Mouse (Mus musculus): ENCODE results near the gene Slk. TPM values are rescaled to one million over a fixed set of nuclear protein-coding genes. Genes with fewer than 3 reads are reported as not detected.

The Slk gene
- polyA plus RNA-seq, 1 experiment from 2014 or later = 12.5 TPM

DNA sequence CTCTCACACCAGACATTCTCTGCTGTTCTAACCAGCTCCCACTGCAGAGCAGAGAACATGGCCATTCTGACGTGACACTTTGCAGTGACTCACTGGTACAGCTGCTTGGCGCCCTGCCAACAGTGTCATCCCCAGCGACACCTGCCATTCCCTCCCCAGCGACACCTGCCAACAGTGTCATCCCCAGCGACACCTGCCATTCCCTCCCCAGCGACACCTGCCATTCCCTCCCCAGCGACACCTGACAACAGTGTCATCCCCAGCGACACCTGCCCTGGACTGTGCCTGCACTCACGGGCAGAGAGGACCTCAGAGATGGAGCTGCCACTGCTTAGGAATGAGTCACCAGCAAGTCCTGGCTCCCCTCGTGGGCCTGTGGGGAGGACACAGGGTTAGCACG lies 75.4 kb downstream of the Slk start:
- Histone ChIP-seq H3K27ac (ENCODE audit: low read length) (no peak overlapping the region), H3K4me3 (ENCODE audit: low read length) (no peak overlapping the region), H3K4me1 (ENCODE audit: control insufficient read depth, insufficient read depth, low read length) (peaks cover 9% of the 10 kb centered on the region), H3K27me3 (ENCODE audit: control insufficient read depth, insufficient read depth, low read length) (no peaks in the 10 kb centered on the region), H3K4me2 (ENCODE audit: low read depth, low read length) (no peak overlapping the region), H3K36me3 (ENCODE audit: control insufficient read depth, insufficient read depth) (no peaks in the 10 kb centered on the region), H3K9ac (ENCODE audit: low read length) (no peak overlapping the region), H3K9me3 (replicated peaks; ENCODE audit: control insufficient read depth, low read length) (no peaks in the 10 kb centered on the region)
- ATAC-seq (replicated peaks; ENCODE audit: extremely low read depth, insufficient read depth, low FRiP score) = no peak
- WGBS = 57% methylated on average over 11 of the region's 11 CpGs

GRCm38 (mm10) chr19:47658914-47659535 lies 79.5 kb downstream of the Slk start:
- Histone ChIP-seq H3K4me3 (ENCODE audit: low read length) (no peak overlapping the region), H3K9me3 (replicated peaks; ENCODE audit: control insufficient read depth, low read length) (no peaks in the 10 kb centered on the region), H3K27ac (ENCODE audit: low read length) (peak overlapping the region; percentile 69), H3K9ac (ENCODE audit: low read length) (peak overlapping the region; percentile 64), H3K4me1 (ENCODE audit: control insufficient read depth, insufficient read depth, low read length) (peaks cover 9% of the 10 kb centered on the region), H3K36me3 (ENCODE audit: control insufficient read depth, insufficient read depth) (no peaks in the 10 kb centered on the region), H3K4me2 (ENCODE audit: low read depth, low read length) (peak overlapping the region; percentile 34; the same call in 1 of the 2 replicates), H3K27me3 (ENCODE audit: control insufficient read depth, insufficient read depth, low read length) (no peaks in the 10 kb centered on the region)
- ATAC-seq (replicated peaks; ENCODE audit: extremely low read depth, insufficient read depth, low FRiP score) = peak; percentile 82
- WGBS = 11% methylated on average over 5 of the region's 5 CpGs

- Histone ChIP-seq H3K36me3 (ENCODE audit: control insufficient read depth, insufficient read depth) (no peaks in the 10 kb centered on the region), H3K4me1 (ENCODE audit: control insufficient read depth, insufficient read depth, low read length) (peaks cover 9% of the 10 kb centered on the region), H3K4me3 (ENCODE audit: low read length) (no peak overlapping the region), H3K9me3 (replicated peaks; ENCODE audit: control insufficient read depth, low read length) (no peaks in the 10 kb centered on the region), H3K9ac (ENCODE audit: low read length) (no peak overlapping the region), H3K27me3 (ENCODE audit: control insufficient read depth, insufficient read depth, low read length) (no peaks in the 10 kb centered on the region), H3K27ac (ENCODE audit: low read length) (no peak overlapping the region), H3K4me2 (ENCODE audit: low read depth, low read length) (no peak overlapping the region)
- no peak for ATAC-seq (replicated peaks; ENCODE audit: extremely low read depth, insufficient read depth, low FRiP score)
- 79% methylated on average over 9 of the region's 9 CpGs for WGBS
These were observed 80.4 kb downstream of the Slk start for GRCm38 (mm10) chr19:47659765-47660408.

GRCm38 (mm10) chr19:47667601-47668000 lies 88.1 kb downstream of the Slk start:
- Histone ChIP-seq H3K4me3 (ENCODE audit: low read length) (no peak overlapping the region), H3K4me1 (ENCODE audit: control insufficient read depth, insufficient read depth, low read length) (peaks cover 3% of the 10 kb centered on the region; the same call in 1 of the 2 replicates), H3K36me3 (ENCODE audit: control insufficient read depth, insufficient read depth) (no peaks in the 10 kb centered on the region), H3K27me3 (ENCODE audit: control insufficient read depth, insufficient read depth, low read length) (no peaks in the 10 kb centered on the region), H3K9me3 (replicated peaks; ENCODE audit: control insufficient read depth, low read length) (no peaks in the 10 kb centered on the region), H3K4me2 (ENCODE audit: low read depth, low read length) (no peak overlapping the region), H3K27ac (ENCODE audit: low read length) (no peak overlapping the region), H3K9ac (ENCODE audit: low read length) (no peak overlapping the region)
- 51% methylated on average over 8 of the region's 8 CpGs for WGBS
- ATAC-seq (replicated peaks; ENCODE audit: extremely low read depth, insufficient read depth, low FRiP score) = no peak

GRCm38 (mm10) chr19:47668399-47668798 lies 88.9 kb downstream of the Slk start:
- Histone ChIP-seq H3K4me1 (ENCODE audit: control insufficient read depth, insufficient read depth, low read length) (peaks cover 3% of the 10 kb centered on the region; the same call in 1 of the 2 replicates), H3K9me3 (replicated peaks; ENCODE audit: control insufficient read depth, low read length) (no peaks in the 10 kb centered on the region), H3K4me2 (ENCODE audit: low read depth, low read length) (no peak overlapping the region), H3K27ac (ENCODE audit: low read length) (no peak overlapping the region), H3K36me3 (ENCODE audit: control insufficient read depth, insufficient read depth) (no peaks in the 10 kb centered on the region), H3K4me3 (ENCODE audit: low read length) (no peak overlapping the region), H3K27me3 (ENCODE audit: control insufficient read depth, insufficient read depth, low read length) (no peaks in the 10 kb centered on the region), H3K9ac (ENCODE audit: low read length) (no peak overlapping the region)
- no peak for ATAC-seq (replicated peaks; ENCODE audit: extremely low read depth, insufficient read depth, low FRiP score)
- WGBS = 67% methylated on average over 9 of the region's 9 CpGs

- no peak for ATAC-seq (replicated peaks; ENCODE audit: extremely low read depth, insufficient read depth, low FRiP score)
- H3K4me2 ChIP-seq (ENCODE audit: low read depth, low read length) = no peak overlapping the region
- H3K4me3 ChIP-seq (ENCODE audit: low read length) = no peak overlapping the region
- H3K9ac ChIP-seq (ENCODE audit: low read length) = no peak overlapping the region
- no peaks in the 10 kb centered on the region for H3K36me3 ChIP-seq (ENCODE audit: control insufficient read depth, insufficient read depth)
- H3K27me3 ChIP-seq (ENCODE audit: control insufficient read depth, insufficient read depth, low read length) = no peaks in the 10 kb centered on the region
- H3K9me3 ChIP-seq (replicated peaks; ENCODE audit: control insufficient read depth, low read length) = no peaks in the 10 kb centered on the region
- WGBS = 40% methylated on average over 8 of the region's 8 CpGs
- H3K4me1 ChIP-seq (ENCODE audit: control insufficient read depth, insufficient read depth, low read length) = peaks cover 3% of the 10 kb centered on the region; the same call in 1 of the 2 replicates
- H3K27ac ChIP-seq (ENCODE audit: low read length) = no peak overlapping the region
These were observed 94.9 kb downstream of the Slk start for GRCm38 (mm10) chr19:47674419-47674818.

DNA sequence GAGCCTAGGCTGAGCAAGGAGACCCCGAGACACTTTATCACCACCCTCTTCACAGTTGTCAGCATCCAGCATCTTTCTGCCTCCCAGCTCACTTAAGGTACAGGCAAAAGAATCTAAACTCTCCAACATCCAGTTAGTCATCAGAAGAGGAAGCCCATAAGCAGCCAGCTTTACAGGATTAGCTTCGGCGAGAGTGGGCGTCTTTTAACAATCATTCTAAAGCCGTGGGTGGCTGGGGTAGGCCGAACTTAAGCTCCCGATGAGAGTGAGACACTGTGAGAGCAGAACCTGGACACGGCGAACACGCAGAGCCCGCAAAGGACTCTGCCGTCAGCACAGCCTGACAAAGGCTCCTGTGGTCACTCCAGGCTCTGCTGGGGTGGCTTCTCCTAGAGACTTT lies 99.2 kb downstream of the Slk start:
- Histone ChIP-seq H3K4me1 (ENCODE audit: control insufficient read depth, insufficient read depth, low read length) (no peaks in the 10 kb centered on the region), H3K9me3 (replicated peaks; ENCODE audit: control insufficient read depth, low read length) (no peaks in the 10 kb centered on the region), H3K27me3 (ENCODE audit: control insufficient read depth, insufficient read depth, low read length) (no peaks in the 10 kb centered on the region), H3K27ac (ENCODE audit: low read length) (no peak overlapping the region), H3K4me2 (ENCODE audit: low read depth, low read length) (no peak overlapping the region), H3K4me3 (ENCODE audit: low read length) (no peak overlapping the region), H3K36me3 (ENCODE audit: control insufficient read depth, insufficient read depth) (no peaks in the 10 kb centered on the region), H3K9ac (ENCODE audit: low read length) (no peak overlapping the region)
- 73% methylated on average over 12 of the region's 12 CpGs for WGBS
- no peak for ATAC-seq (replicated peaks; ENCODE audit: extremely low read depth, insufficient read depth, low FRiP score)

- no peak overlapping the region for H3K4me3 ChIP-seq (ENCODE audit: low read length)
- H3K27ac ChIP-seq (ENCODE audit: low read length) = no peak overlapping the region
- WGBS = 63% methylated on average over 7 of the region's 7 CpGs
- no peaks in the 10 kb centered on the region for H3K27me3 ChIP-seq (ENCODE audit: control insufficient read depth, insufficient read depth, low read length)
- H3K4me1 ChIP-seq (ENCODE audit: control insufficient read depth, insufficient read depth, low read length) = no peaks in the 10 kb centered on the region
- no peaks in the 10 kb centered on the region for H3K9me3 ChIP-seq (replicated peaks; ENCODE audit: control insufficient read depth, low read length)
- no peaks in the 10 kb centered on the region for H3K36me3 ChIP-seq (ENCODE audit: control insufficient read depth, insufficient read depth)
- H3K9ac ChIP-seq (ENCODE audit: low read length) = no peak overlapping the region
- H3K4me2 ChIP-seq (ENCODE audit: low read depth, low read length) = no peak overlapping the region
- no peak for ATAC-seq (replicated peaks; ENCODE audit: extremely low read depth, insufficient read depth, low FRiP score)
These were observed 110.1 kb downstream of the Slk start for GRCm38 (mm10) chr19:47689592-47689991.

GRCm38 (mm10) chr19:47691994-47692393 lies 112.5 kb downstream of the Slk start, which contains the start of gene Col17a1:
Col17a1 (minus strand) TSS chr19:47692094.
- no peak within 1 kb of the TSS for H3K4me3 ChIP-seq (ENCODE audit: low read length)
- no peaks in the 10 kb centered on the region for H3K36me3 ChIP-seq (ENCODE audit: control insufficient read depth, insufficient read depth)
- no peak for ATAC-seq (replicated peaks; ENCODE audit: extremely low read depth, insufficient read depth, low FRiP score)
- H3K27ac ChIP-seq (ENCODE audit: low read length) = no peak within 1 kb of the TSS
- no peak within 1 kb of the TSS for H3K9ac ChIP-seq (ENCODE audit: low read length)
- H3K9me3 ChIP-seq (replicated peaks; ENCODE audit: control insufficient read depth, low read length) = no peaks in the 10 kb centered on the region
- no peak within 1 kb of the TSS for H3K4me2 ChIP-seq (ENCODE audit: low read depth, low read length)
- H3K4me1 ChIP-seq (ENCODE audit: control insufficient read depth, insufficient read depth, low read length) = no peaks in the 10 kb centered on the region
- H3K27me3 ChIP-seq (ENCODE audit: control insufficient read depth, insufficient read depth, low read length) = no peaks in the 10 kb centered on the region
- 68% methylated on average over 6 of the region's 6 CpGs for WGBS

Measured in heart, embryonic 16.5 days (tissue).